Mouse (Mus musculus) activated CD4-positive, CD25-positive, alpha-beta regulatory T cell (primary cell): Measurements from ENCODE around the gene Defa21. TPM values are rescaled to one million over a fixed set of nuclear protein-coding genes. Genes with fewer than 3 reads are reported as not detected.

Experiments used
- polyA plus RNA-seq, 2 experiments: library from polyadenylated mRNA; unstranded; fragments of 100-300 nt; shearing (Covaris generic); gene quantifications; one replicate each; pipeline ENCODE4 v1.2.1; 2017

Defa21 gene
- polyA plus RNA-seq, result not detected

GRCm38 (mm10) chr8:21025245-21025644 is at the start of gene Defa21:
Gene Defa21 (plus strand): TSS chr8:21025545.

GRCm38 (mm10) chr8:21054747-21055146 is 29.4 kb downstream of the Defa21 start, which contains the start of gene Defa23:
Gene Defa23 (plus strand): TSS chr8:21055047.

GRCm38 (mm10) chr8:21064738-21065137 is 39.4 kb downstream of the Defa21 start, which contains the start of gene Defa35:
Gene Defa35 (plus strand): TSS chr8:21065038.

Other genes with a start within 250 kb of the Defa21 start
- not detected for gene Defb33, start 132.9 kb upstream of the Defa21 start, polyA plus RNA-seq
- gene Gm15056, start 122.9 kb upstream of the Defa21 start, polyA plus RNA-seq, result 1 to 10 TPM in 1 of 2 experiments, not detected in 1; 1.0 TPM
- gene Gm6040, start 103.5 kb upstream of the Defa21 start, polyA plus RNA-seq, result not detected
- not detected for gene AY761185, start 80.8 kb upstream of the Defa21 start, polyA plus RNA-seq
- not detected for gene Defa23, start 29.5 kb downstream of the Defa21 start, polyA plus RNA-seq
- not detected for gene Defa35, start 39.5 kb downstream of the Defa21 start, polyA plus RNA-seq
- gene Defa25, start 58.9 kb downstream of the Defa21 start, polyA plus RNA-seq, result not detected
- gene Gm14851, start 70.5 kb downstream of the Defa21 start, polyA plus RNA-seq, result not detected
- gene Defa30, start 109.1 kb downstream of the Defa21 start, polyA plus RNA-seq, result not detected
- not detected for gene Defa22, start 136.7 kb downstream of the Defa21 start, polyA plus RNA-seq
- not detected for gene Defa31, start 166.1 kb downstream of the Defa21 start, polyA plus RNA-seq
- not detected for gene Gm15293, start 176.0 kb downstream of the Defa21 start, polyA plus RNA-seq
- not detected for gene Gm15292, start 224.2 kb downstream of the Defa21 start, polyA plus RNA-seq